Mouse (Mus musculus) lung, postnatal 0 days (tissue): Measurements from ENCODE around the gene Hrh2.

ENCODE experiments used
- CTCF ChIP-seq: IDR thresholded peaks from 2 replicates; pipeline ENCODE4 v1.5.1; 2016; ENCODE audit warnings: antibody characterized with exemption, mild to moderate bottlenecking
- EP300 ChIP-seq: IDR thresholded peaks from 2 replicates; pipeline ENCODE4 v1.6.1; 2016; ENCODE audit warnings: antibody characterized with exemption, mild to moderate bottlenecking, control low read depth

DNA sequence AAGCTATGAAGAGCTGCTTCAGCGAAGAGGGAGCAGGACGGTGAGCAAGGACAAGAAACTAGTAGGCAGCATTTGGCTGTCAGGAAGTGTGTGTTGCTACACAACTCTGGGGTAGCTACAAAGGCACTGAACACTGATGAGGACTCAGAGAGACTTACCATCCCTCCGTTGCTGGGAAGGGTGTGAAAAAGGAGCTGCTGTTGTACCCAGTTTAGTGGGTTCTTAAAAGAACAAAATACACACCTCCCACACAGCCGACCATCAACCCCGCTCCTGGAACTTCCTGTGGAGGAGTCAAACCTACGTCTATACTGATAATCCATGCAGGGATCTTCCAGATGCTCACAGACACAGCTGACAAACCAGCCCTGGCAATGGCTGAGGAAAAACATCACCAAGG, 85.5 kb downstream of the Hrh2 start:
- TF ChIP-seq CTCF, result no peak
- TF ChIP-seq EP300, result no peak
